Mouse (Mus musculus) small intestine, adult 2 months (tissue): ENCODE results near the gene Hoxb5. TPM values are rescaled to one million over a fixed set of nuclear protein-coding genes. Genes with fewer than 3 reads are reported as not detected.
A peak's percentile ranks its signal among the peaks of the same experiment; 100 is the strongest.

Experiments used
- H3K27ac ChIP-seq: fragments of 200-500 bp; 2 replicates; pipeline ENCODE4 v1.5.1; 2012; ENCODE audit warnings: low read depth, low read length, control low read depth, inconsistent platforms; ENCODE audit not compliant: insufficient read depth
- H3K27me3 ChIP-seq: fragments of 200-500 bp; 2 replicates; pipeline ENCODE4 v1.6.1; 2012; ENCODE audit warnings: mild to moderate bottlenecking, moderate library complexity, low read length, inconsistent platforms; ENCODE audit not compliant: control insufficient read depth, insufficient read depth
- H3K36me3 ChIP-seq: fragments of 200-500 bp; 2 replicates; pipeline ENCODE4 v1.6.1; 2012; ENCODE audit warnings: mild to moderate bottlenecking, low read length, control low read depth, inconsistent platforms; ENCODE audit not compliant: control insufficient read depth, insufficient read depth
- H3K4me1 ChIP-seq: fragments of 200-500 bp; 2 replicates; pipeline ENCODE4 v1.6.1; 2012; ENCODE audit warnings: low read length, inconsistent platforms, mixed read lengths; ENCODE audit not compliant: control insufficient read depth, insufficient read depth, insufficient read length
- H3K4me3 ChIP-seq: fragments of 200-500 bp; 2 replicates; pipeline ENCODE4 v1.5.1; 2012; ENCODE audit warnings: low read depth, mild to moderate bottlenecking, control low read depth, inconsistent platforms, low read length, moderate library complexity
- CTCF ChIP-seq: fragments of 200-500 bp; IDR thresholded peaks from 2 replicates; pipeline ENCODE4 v1.5.1; 2012; ENCODE audit warnings: low read depth, mild to moderate bottlenecking, control low read depth, inconsistent platforms, low read length, moderate library complexity, mixed read lengths; ENCODE audit not compliant: insufficient replicate concordance, insufficient read length; ENCODE audit errors: extremely low read depth
- POLR2A ChIP-seq: fragments of 200-500 bp; IDR thresholded peaks from 2 replicates; pipeline ENCODE4 v1.6.1; 2012; ENCODE audit warnings: low read depth, mild to moderate bottlenecking, control low read depth, inconsistent platforms, low read length, moderate library complexity
- WGBS: fragments of 180-500 bp; shearing (Covaris S2); methylation state at CpG from one replicate; pipeline ENCODE4 v1.1.7; 2018; 5-methylcytosine and 5-hydroxymethylcytosine counted together
- polyA plus RNA-seq: library from polyadenylated mRNA; depleted of rRNA; stranded (reverse); fragments of >200 nt; gene quantifications from 2 replicates; pipeline ENCODE4 v1.2.3, GENCODE M21; 2012

Gene Hoxb5
- polyA plus RNA-seq, 1 experiment, result 3.2 TPM

- no peak overlapping the region for H3K4me3 ChIP-seq
- 60% methylated on average over 2 of the region's 2 CpGs for WGBS
- H3K4me1 ChIP-seq, result no peaks in the 10 kb centered on the region; the same call in 1 of the 2 replicates
- peaks cover 33% of the 10 kb centered on the region for H3K27me3 ChIP-seq
- TF ChIP-seq POLR2A, result no peak
- TF ChIP-seq CTCF, result no peak
- H3K27ac ChIP-seq, result peak overlapping the region; percentile 85
- H3K36me3 ChIP-seq, result no peaks in the 10 kb centered on the region
Measured at GRCm38 (mm10) chr11:96313134-96313533, 10.0 kb downstream of the Hoxb5 start.

- H3K36me3 ChIP-seq, result no peaks in the 10 kb centered on the region
- TF ChIP-seq CTCF (no peak), POLR2A (no peak)
- no peaks in the 10 kb centered on the region; the same call in 1 of the 2 replicates for H3K4me1 ChIP-seq
- H3K27ac ChIP-seq, result peak overlapping the region; percentile 85
- H3K4me3 ChIP-seq, result peak overlapping the region; percentile 62; the same call in 1 of the 2 replicates
- 42% methylated on average over 12 of the region's 12 CpGs for WGBS
- H3K27me3 ChIP-seq, result peaks cover 39% of the 10 kb centered on the region
Measured at GRCm38 (mm10) chr11:96313806-96314428, 10.8 kb downstream of the Hoxb5 start.

GRCm38 (mm10) chr11:96314671-96315343, 11.7 kb downstream of the Hoxb5 start:
- peaks cover 48% of the 10 kb centered on the region for H3K27me3 ChIP-seq
- H3K36me3 ChIP-seq, result no peaks in the 10 kb centered on the region
- peak overlapping the region; percentile 62 for H3K4me3 ChIP-seq
- peak overlapping the region; percentile 85 for H3K27ac ChIP-seq
- 24% methylated on average over 34 of the region's 34 CpGs for WGBS
- peaks cover 1% of the 10 kb centered on the region; the same call in 1 of the 2 replicates for H3K4me1 ChIP-seq
- no peak for TF ChIP-seq CTCF
- no peak for TF ChIP-seq POLR2A

- WGBS, result 45% methylated on average over 5 of the region's 5 CpGs
- H3K4me3 ChIP-seq, result peak overlapping the region; percentile 62
- peaks cover 50% of the 10 kb centered on the region for H3K27me3 ChIP-seq
- peak overlapping the region; percentile 85 for H3K27ac ChIP-seq
- no peaks in the 10 kb centered on the region for H3K36me3 ChIP-seq
- TF ChIP-seq POLR2A (no peak), CTCF (no peak)
- H3K4me1 ChIP-seq, result peaks cover 5% of the 10 kb centered on the region; the same call in 1 of the 2 replicates
Measured at GRCm38 (mm10) chr11:96315344-96315681, 12.2 kb downstream of the Hoxb5 start.

- Histone ChIP-seq H3K4me1 (peaks cover 5% of the 10 kb centered on the region; the same call in 1 of the 2 replicates), H3K27me3 (peaks cover 48% of the 10 kb centered on the region), H3K27ac (0 out of 2 replicates have a peak overlapping the region, but pooled peaks have one; percentile 68), H3K4me3 (no peak overlapping the region; the same call in 1 of the 2 replicates), H3K36me3 (peaks cover 2% of the 10 kb centered on the region; the same call in 1 of the 2 replicates)
- WGBS, result 21% methylated on average over 18 of the region's 18 CpGs
- TF ChIP-seq POLR2A, result no peak
- no peak for TF ChIP-seq CTCF
Measured at GRCm38 (mm10) chr11:96316696-96317607, 13.8 kb downstream of the Hoxb5 start.

GRCm38 (mm10) chr11:96317608-96318367, 14.7 kb downstream of the Hoxb5 start, which contains the start of gene Hoxb4:
Gene Hoxb4 (plus strand): TSS chr11:96318267.
- peak within 1 kb of the TSS; percentile 75 for H3K27ac ChIP-seq
- peaks cover 5% of the 10 kb centered on the region; the same call in 1 of the 2 replicates for H3K4me1 ChIP-seq
- H3K4me3 ChIP-seq, result peak within 1 kb of the TSS; percentile 70
- H3K27me3 ChIP-seq, result peaks cover 41% of the 10 kb centered on the region
- WGBS, result 23% methylated on average over 28 of the region's 28 CpGs
- TF ChIP-seq CTCF (no peak), POLR2A (no peak)
- peaks cover 2% of the 10 kb centered on the region; the same call in 1 of the 2 replicates for H3K36me3 ChIP-seq
